Mouse (Mus musculus) lung, adult 2 months (tissue): Measurements from ENCODE around the gene Pdha2.

Experiments used
- CTCF ChIP-seq: fragments of 200-500 bp; IDR thresholded peaks from 2 replicates; pipeline ENCODE4 v1.5.1; 2011; ENCODE audit warnings: mild to moderate bottlenecking, low read length, control low read depth; ENCODE audit not compliant: insufficient read depth
- POLR2A ChIP-seq: fragments of 200-500 bp; IDR thresholded peaks from 2 replicates; pipeline ENCODE4 v1.6.1; 2011; ENCODE audit warnings: low read depth, mild to moderate bottlenecking, control low read depth, low read length, borderline replicate concordance; ENCODE audit errors: extremely low read depth

- TF ChIP-seq CTCF (no peak), POLR2A (no peak)
Observed at GRCm38 (mm10) chr3:141191653-141192052, 20.5 kb downstream of the Pdha2 start.
